Mouse (Mus musculus) liver, postnatal 0 days (tissue): ENCODE data around the gene Slc38a10.

Experiments
- CTCF ChIP-seq: sonication (generic); IDR thresholded peaks from 2 replicates; pipeline ENCODE4 v1.5.1; 2016; ENCODE audit warnings: antibody characterized with exemption, low read depth
- EP300 ChIP-seq: IDR thresholded peaks from 2 replicates; pipeline ENCODE4 v1.6.1; 2016; ENCODE audit warnings: antibody characterized with exemption, low read depth, mild to moderate bottlenecking

GRCm38 (mm10) chr11:120111033-120111432 is 40.1 kb downstream of the Slc38a10 start:
- peak; percentile 97 for TF ChIP-seq CTCF
- TF ChIP-seq EP300, result no peak
